Mouse (Mus musculus) heart, postnatal 4 days (tissue): ENCODE data around the gene Gm9922. TPM values are rescaled to one million over a fixed set of nuclear protein-coding genes. Genes with fewer than 3 reads are reported as not detected.

Source experiments
- DNase-seq: peaks from one replicate; pipeline ENCODE4 v3.0.0; 2021
- total RNA-seq, 2 experiments: library from RNA; stranded (reverse); gene quantifications; 2 replicates each; pipeline ENCODE4 v1.2.3; 2021

The Gm9922 gene
- total RNA-seq: 1 to 10 TPM; 1.7 TPM

GRCm38 (mm10) chr14:101729237-101729971 lies at the start of gene Gm9922, which contains the start of gene Lmo7:
Gene Gm9922, minus strand, starts transcription at chr14:101729814.
Gene Lmo7, plus strand, starts transcription at chr14:101729957.
- DNase-seq: peak; percentile 72

GRCm38 (mm10) chr14:101778426-101778825 lies 48.8 kb upstream of the Gm9922 start:
- DNase-seq: no peak

GRCm38 (mm10) chr14:101777129-101777493 lies 47.5 kb upstream of the Gm9922 start:
- DNase-seq: no peak

- no peak for DNase-seq
These were observed 46.9 kb upstream of the Gm9922 start for GRCm38 (mm10) chr14:101776296-101777128.

- peak; percentile 51 for DNase-seq
These were observed 45.0 kb upstream of the Gm9922 start for GRCm38 (mm10) chr14:101774631-101775030.

- DNase-seq: no peak
These were observed 42.1 kb upstream of the Gm9922 start for GRCm38 (mm10) chr14:101771756-101772155.

- DNase-seq: no peak
These were observed 41.7 kb upstream of the Gm9922 start for GRCm38 (mm10) chr14:101771336-101771735.

GRCm38 (mm10) chr14:101763762-101764295 lies 34.2 kb upstream of the Gm9922 start:
- DNase-seq: no peak

GRCm38 (mm10) chr14:101762267-101762666 lies 32.7 kb upstream of the Gm9922 start:
- DNase-seq: peak; percentile 7

- DNase-seq: no peak
These were observed 25.8 kb upstream of the Gm9922 start for GRCm38 (mm10) chr14:101755425-101755824.

GRCm38 (mm10) chr14:101750910-101751309 lies 21.3 kb upstream of the Gm9922 start:
- no peak for DNase-seq

- DNase-seq: no peak
These were observed 18.8 kb upstream of the Gm9922 start for GRCm38 (mm10) chr14:101748436-101748835.

GRCm38 (mm10) chr14:101747811-101748210 lies 18.2 kb upstream of the Gm9922 start:
- no peak for DNase-seq

- DNase-seq: no peak
These were observed 17.0 kb upstream of the Gm9922 start for GRCm38 (mm10) chr14:101746635-101747034.

- DNase-seq: no peak
These were observed 7.9 kb upstream of the Gm9922 start for GRCm38 (mm10) chr14:101737501-101737900.

GRCm38 (mm10) chr14:101733542-101734303 lies 4.1 kb upstream of the Gm9922 start:
- no peak for DNase-seq

GRCm38 (mm10) chr14:101729972-101730692 lies 518 bp upstream of the Gm9922 start:
- DNase-seq: no peak

GRCm38 (mm10) chr14:101714414-101714813 lies 15.2 kb downstream of the Gm9922 start:
- DNase-seq: no peak

GRCm38 (mm10) chr14:101707088-101707487 lies 22.5 kb downstream of the Gm9922 start:
- no peak for DNase-seq

- no peak for DNase-seq
These were observed 25.1 kb downstream of the Gm9922 start for GRCm38 (mm10) chr14:101704479-101704878.

- no peak for DNase-seq
These were observed 41.2 kb downstream of the Gm9922 start for GRCm38 (mm10) chr14:101688406-101688805.

- DNase-seq: no peak
These were observed 41.9 kb downstream of the Gm9922 start for GRCm38 (mm10) chr14:101687696-101688095.
